ENCODE assay signal across 8 mouse cellular contexts in the genomic region with DNA sequence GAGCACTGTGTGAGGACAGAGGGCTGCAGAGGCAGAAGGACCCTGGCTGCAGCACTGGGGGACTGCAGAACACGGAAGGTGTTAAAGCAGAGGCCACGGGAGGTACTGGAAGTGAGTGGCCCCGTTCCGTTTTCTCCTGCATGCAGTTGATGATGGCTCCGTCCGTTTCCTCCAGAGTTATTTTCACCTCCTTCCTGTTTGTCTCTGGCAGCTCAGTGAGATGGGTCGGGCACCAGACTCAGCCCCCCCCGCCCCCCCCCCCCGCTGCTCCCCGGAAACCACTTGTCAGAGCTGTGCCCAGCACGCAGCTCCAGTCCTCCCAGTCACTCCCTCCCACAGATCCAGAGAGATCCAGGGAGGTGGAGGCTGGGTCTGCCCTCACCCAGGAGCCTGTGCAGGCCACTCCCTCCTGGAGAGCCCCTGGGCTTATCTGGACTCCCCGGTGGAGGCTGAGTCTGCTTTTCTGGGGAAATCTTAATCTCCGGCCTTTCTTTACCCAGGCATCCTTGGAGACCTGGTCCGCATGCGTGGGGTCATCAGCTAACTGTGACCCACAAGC. TPM values are rescaled to one million over a fixed set of nuclear protein-coding genes. Genes with fewer than 3 reads are reported as not detected.
DNase-seq lines count a peak whose midpoint lies in the region; ATAC-seq and TF ChIP-seq lines count a peak whose summit lies in the region.

No protein-coding gene starts in this region.

- H3K36me3 ChIP-seq in E14TG2a.4 (ENCODE audit: insufficient read depth, low read length): peaks cover 20% of the 10 kb centered on the region
- H3K36me3 ChIP-seq in heart, embryonic 16.5 days (ENCODE audit: control insufficient read depth, insufficient read depth): no peaks in the 10 kb centered on the region
- H3K36me3 ChIP-seq in liver, postnatal 0 days (replicated peaks; ENCODE audit: insufficient read depth, low read length): peaks cover 26% of the 10 kb centered on the region
- H3K36me3 ChIP-seq in spleen, adult 2 months (ENCODE audit: control insufficient read depth, insufficient read depth, low read length): peaks cover 47% of the 10 kb centered on the region

- H3K27me3 ChIP-seq in E14TG2a.4 (ENCODE audit: insufficient read depth, low read length): peaks cover 21% of the 10 kb centered on the region
- peaks cover 14% of the 10 kb centered on the region for H3K27me3 ChIP-seq in heart, embryonic 16.5 days (ENCODE audit: control insufficient read depth, insufficient read depth, low read length)
- peaks cover 4% of the 10 kb centered on the region; the same call in 1 of the 2 replicates for H3K27me3 ChIP-seq in liver, postnatal 0 days (ENCODE audit: insufficient read depth, low read length)
- H3K27me3 ChIP-seq in spleen, adult 2 months (ENCODE audit: control insufficient read depth, insufficient read depth, low read length): no peaks in the 10 kb centered on the region

- peak; percentile 61 for DNase-seq in embryo, embryonic 9.5 days (ENCODE audit: extremely low spot score)
- DNase-seq in embryo, embryonic 10 days (ENCODE audit: low spot score): no peak
- peak; percentile 62 for DNase-seq in liver, postnatal 0 days
- DNase-seq in spleen, adult 2 months (ENCODE audit: low read depth in 1 of 2, low spot score in 2 of 2): peak in 1 of 2 experiments; percentile 74
- no peak for DNase-seq in cerebellum, adult 11-12 months
- no peak for DNase-seq in right cerebral cortex, postnatal 14 days

- H3K4me2 ChIP-seq in heart, embryonic 16.5 days (ENCODE audit: low read depth, low read length): peak overlapping the region; percentile 46
- H3K4me2 ChIP-seq in liver, postnatal 0 days (ENCODE audit: low read depth, low read length): peak overlapping the region; percentile 63

- H3K4me3 ChIP-seq in E14TG2a.4 (replicated peaks; ENCODE audit: low read length): peak overlapping the region; percentile 72
- H3K4me3 ChIP-seq in heart, embryonic 16.5 days (ENCODE audit: low read length): peak overlapping the region; percentile 36
- peak overlapping the region; percentile 24 for H3K4me3 ChIP-seq in liver, postnatal 0 days (ENCODE audit: low read depth, low read length)
- H3K4me3 ChIP-seq in spleen, adult 2 months (ENCODE audit: extremely low read depth, insufficient read depth, insufficient read length): peak overlapping the region; percentile 53

- WGBS in heart, embryonic 16.5 days: 7% methylated on average over 14 of the region's 15 CpGs
- 6% methylated on average over 15 of the region's 15 CpGs for WGBS in liver, postnatal 0 days (ENCODE audit: insufficient replicate concordance)
- 11% methylated on average over 15 of the region's 15 CpGs for WGBS in spleen, adult 2 months

- peak; percentile 53; the same call in 1 of the 2 replicates for TF ChIP-seq POLR2A in spleen, adult 2 months (IDR thresholded peaks at IDR 0.05; ENCODE audit: low read depth, low read length)

- no peaks in the 10 kb centered on the region for H3K9me3 ChIP-seq in E14TG2a.4 (ENCODE audit: low read length)
- H3K9me3 ChIP-seq in heart, embryonic 16.5 days (replicated peaks; ENCODE audit: control insufficient read depth, low read length): no peaks in the 10 kb centered on the region; the same call in 1 of the 2 replicates
- no peaks in the 10 kb centered on the region for H3K9me3 ChIP-seq in liver, postnatal 0 days (ENCODE audit: low read length)

- TF ChIP-seq CTCF in E14TG2a.4 (conservative IDR thresholded peaks at IDR 0.05; ENCODE audit: low read length): no peak
- TF ChIP-seq CTCF in liver, postnatal 0 days (IDR thresholded peaks at IDR 0.05; ENCODE audit: low read depth): no peak
- no peak for TF ChIP-seq CTCF in spleen, adult 2 months (IDR thresholded peaks at IDR 0.05; ENCODE audit: extremely low read depth, insufficient read depth, insufficient read length, insufficient replicate concordance)

- peak overlapping the region; percentile 61 for H3K9ac ChIP-seq in heart, embryonic 16.5 days (ENCODE audit: low read length)
- H3K9ac ChIP-seq in liver, postnatal 0 days (replicated peaks): no peak overlapping the region; the same call in 1 of the 2 replicates

- H3K4me1 ChIP-seq in E14TG2a.4 (replicated peaks; ENCODE audit: low read depth, low read length): peaks cover 96% of the 10 kb centered on the region
- H3K4me1 ChIP-seq in heart, embryonic 16.5 days (ENCODE audit: control insufficient read depth, insufficient read depth, low read length): peaks cover 7% of the 10 kb centered on the region
- H3K4me1 ChIP-seq in liver, postnatal 0 days (ENCODE audit: insufficient read depth): peaks cover 29% of the 10 kb centered on the region
- peaks cover 35% of the 10 kb centered on the region for H3K4me1 ChIP-seq in spleen, adult 2 months (ENCODE audit: control insufficient read depth, insufficient read depth, insufficient read length)

- ATAC-seq in heart, embryonic 16.5 days (replicated peaks; ENCODE audit: extremely low read depth, insufficient read depth, low FRiP score): peak; percentile 61
- ATAC-seq in liver, postnatal 0 days: peak; percentile 47

- no peak for TF ChIP-seq EP300 in liver, postnatal 0 days (IDR thresholded peaks at IDR 0.05; ENCODE audit: low read depth)

- H3K27ac ChIP-seq in heart, embryonic 16.5 days (ENCODE audit: low read length): peak overlapping the region; percentile 40
- H3K27ac ChIP-seq in liver, postnatal 0 days (ENCODE audit: low read depth): peak overlapping the region; percentile 94
- H3K27ac ChIP-seq in spleen, adult 2 months (ENCODE audit: insufficient read depth, low read length): peak overlapping the region; percentile 92

RNA-seq across cellular contexts. Expression of gene Arhgap45, which starts 2.4 kb away (rescaled TPM):
- polyA plus RNA-seq in heart, embryonic 16.5 days (2015; fragmentation: Nextera tagmentation; extraction: Ambion mirVana): 10.9 and 17.7 TPM in 2 replicates
- polyA plus RNA-seq in liver, postnatal 0 days (2015; fragmentation: Nextera tagmentation; extraction: Ambion mirVana): 12.1 and 14.2 TPM in 2 replicates
- polyA plus RNA-seq in spleen, adult 2 months (2012; rRNA removed): 492 and 574 TPM in 2 replicates

RNA-seq across cellular contexts. Expression of gene Polr2e, which starts 20.8 kb away (rescaled TPM):
- polyA plus RNA-seq in heart, embryonic 16.5 days (2015; fragmentation: Nextera tagmentation; extraction: Ambion mirVana): 136 and 144 TPM in 2 replicates
- 57.0 and 58.3 TPM in 2 replicates for polyA plus RNA-seq in liver, postnatal 0 days (2015; fragmentation: Nextera tagmentation; extraction: Ambion mirVana)
- 139 and 182 TPM in 2 replicates for polyA plus RNA-seq in spleen, adult 2 months (2012; rRNA removed)

RNA-seq across cellular contexts. Expression of gene Abca7, which starts 22.5 kb away (rescaled TPM):
- 3.2 TPM in 2 replicates for polyA plus RNA-seq in heart, embryonic 16.5 days (2015; fragmentation: Nextera tagmentation; extraction: Ambion mirVana)
- 2.5 and 3.1 TPM in 2 replicates for polyA plus RNA-seq in liver, postnatal 0 days (2015; fragmentation: Nextera tagmentation; extraction: Ambion mirVana)
- polyA plus RNA-seq in spleen, adult 2 months (2012; rRNA removed): 50.4 and 64.5 TPM in 2 replicates

RNA-seq across cellular contexts. Expression of gene Gpx4, which starts 28.1 kb away (rescaled TPM):
- 668 and 748 TPM in 2 replicates for polyA plus RNA-seq in heart, embryonic 16.5 days (2015; fragmentation: Nextera tagmentation; extraction: Ambion mirVana)
- polyA plus RNA-seq in liver, postnatal 0 days (2015; fragmentation: Nextera tagmentation; extraction: Ambion mirVana): 537 and 560 TPM in 2 replicates
- 238 and 259 TPM in 2 replicates for polyA plus RNA-seq in spleen, adult 2 months (2012; rRNA removed)

RNA-seq across cellular contexts. Expression of gene Cnn2, which starts 30.4 kb away (rescaled TPM):
- polyA plus RNA-seq in heart, embryonic 16.5 days (2015; fragmentation: Nextera tagmentation; extraction: Ambion mirVana): 218 and 255 TPM in 2 replicates
- polyA plus RNA-seq in liver, postnatal 0 days (2015; fragmentation: Nextera tagmentation; extraction: Ambion mirVana): 40.7 and 42.8 TPM in 2 replicates
- polyA plus RNA-seq in spleen, adult 2 months (2012; rRNA removed): 297 and 409 TPM in 2 replicates

Comparison
In these comparisons a context has a peak if more than half of its experiments do, and no peak if none do; other contexts are left out.
1. DNase-seq: peak in embryo, embryonic 9.5 days (single experiment) and liver, postnatal 0 days (single experiment); none in embryo, embryonic 10 days (single experiment), cerebellum, adult 11-12 months (single experiment) and right cerebral cortex, postnatal 14 days (single experiment).
2. H3K27ac ChIP-seq: peak in every context shown above with its lines; median percentile 94 in liver, postnatal 0 days; 92 in spleen, adult 2 months; 40 in heart, embryonic 16.5 days.
3. RNA of gene Arhgap45, which starts 2.4 kb away (polyA plus RNA-seq): 492 to 574 TPM in spleen, adult 2 months; 10.9 to 17.7 TPM in heart, embryonic 16.5 days and 12.1 to 14.2 TPM in liver, postnatal 0 days; every median in the first group is over 10 times any median in the second.
4. RNA of gene Abca7, which starts 22.5 kb away (polyA plus RNA-seq): 50.4 to 64.5 TPM in spleen, adult 2 months; 3.2 TPM in heart, embryonic 16.5 days and 2.5 to 3.1 TPM in liver, postnatal 0 days; every median in the first group is over 10 times any median in the second.
5. Peak in every context shown above with its lines, with median percentiles within 50 percentile points of each other: H3K4me3 ChIP-seq.